Mouse (Mus musculus) intestine, embryonic 16.5 days (tissue): Measurements from ENCODE around the gene Zfp672. TPM values are rescaled to one million over a fixed set of nuclear protein-coding genes. Genes with fewer than 3 reads are reported as not detected.
A peak's percentile ranks its signal among the peaks of the same experiment; 100 is the strongest.

Experiments used
- ATAC-seq: fragments of 200-750 bp; cut with Nextera tagmentation; 2 replicates; pipeline ENCODE4 v1.8.0; 2017; ENCODE audit warnings: moderate TSS enrichment, moderate library complexity
- H3K27ac ChIP-seq: fragments of 300-500 bp; sonication (generic); 2 replicates; pipeline ENCODE4 v1.5.1; 2014; ENCODE audit warnings: mild to moderate bottlenecking, low read length
- H3K27me3 ChIP-seq: fragments of 300-500 bp; sonication (generic); replicated peaks from 2 replicates; pipeline ENCODE4 v1.6.1; 2014; ENCODE audit warnings: low read length, control low read depth, mixed read lengths; ENCODE audit not compliant: control insufficient read depth, insufficient read depth
- H3K36me3 ChIP-seq: fragments of 300-500 bp; sonication (generic); 2 replicates; pipeline ENCODE4 v1.6.1; 2014; ENCODE audit warnings: low read length, control low read depth; ENCODE audit not compliant: control insufficient read depth, insufficient read depth
- H3K4me1 ChIP-seq: fragments of 300-500 bp; sonication (generic); 2 replicates; pipeline ENCODE4 v1.6.1; 2014; ENCODE audit warnings: low read length, control low read depth, mixed read lengths; ENCODE audit not compliant: control insufficient read depth, insufficient read depth
- H3K4me2 ChIP-seq: fragments of 300-500 bp; sonication (generic); 2 replicates; pipeline ENCODE4 v1.6.1; 2014; ENCODE audit warnings: low read depth, low read length, control low read depth
- H3K4me3 ChIP-seq: fragments of 300-500 bp; sonication (generic); 2 replicates; pipeline ENCODE4 v1.5.1; 2014; ENCODE audit warnings: mild to moderate bottlenecking, low read length
- H3K9ac ChIP-seq: fragments of 300-500 bp; sonication (generic); 2 replicates; pipeline ENCODE4 v1.6.1; 2014; ENCODE audit warnings: low read depth, low read length
- H3K9me3 ChIP-seq: fragments of 300-500 bp; sonication (generic); 2 replicates; pipeline ENCODE4 v1.6.1; 2016; ENCODE audit warnings: low read length, control low read depth; ENCODE audit not compliant: control insufficient read depth
- WGBS: fragments of 180-500 bp; shearing (Covaris S2); extraction: QIAGEN DNeasy Blood & Tissue Kit; methylation state at CpG from one replicate; pipeline ENCODE4 v1.1.7; 2014; 5-methylcytosine and 5-hydroxymethylcytosine counted together
- polyA plus RNA-seq: library from polyadenylated mRNA; unstranded; fragments of >200 nt; fragmentation: Nextera tagmentation; extraction: Ambion mirVana; gene quantifications from 2 replicates; pipeline ENCODE4 v1.2.1, GENCODE M21; 2015

The Zfp672 gene
- polyA plus RNA-seq, 1 experiment from 2014 or later: 35.5 TPM

DNA sequence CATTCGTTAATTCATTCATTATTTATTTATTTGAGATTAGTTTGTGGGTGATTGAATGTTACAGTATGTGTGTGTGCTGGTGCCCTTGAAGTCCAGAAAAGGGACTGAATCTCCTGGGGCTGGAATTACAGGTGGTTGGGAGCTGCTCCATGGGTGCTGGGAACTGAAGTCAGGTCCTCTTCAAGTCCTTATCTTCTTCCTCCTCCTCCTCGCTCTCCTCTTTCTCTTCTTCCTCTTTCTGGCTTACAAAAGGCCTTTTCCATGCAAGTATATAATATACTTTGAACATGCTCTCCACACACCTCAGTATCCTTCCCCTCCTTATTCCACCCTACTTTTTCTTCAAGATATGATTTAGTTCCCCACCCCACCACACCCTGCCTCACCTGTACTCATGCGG lies 26.9 kb upstream of the Zfp672 start:
- WGBS: 83% methylated on average over 3 of the region's 3 CpGs
- no peak for ATAC-seq
- Histone ChIP-seq H3K9me3 (no peaks in the 10 kb centered on the region), H3K27me3 (no peaks in the 10 kb centered on the region), H3K4me3 (no peak overlapping the region), H3K4me1 (peaks cover 17% of the 10 kb centered on the region), H3K4me2 (no peak overlapping the region), H3K36me3 (no peaks in the 10 kb centered on the region), H3K9ac (no peak overlapping the region), H3K27ac (no peak overlapping the region)

DNA sequence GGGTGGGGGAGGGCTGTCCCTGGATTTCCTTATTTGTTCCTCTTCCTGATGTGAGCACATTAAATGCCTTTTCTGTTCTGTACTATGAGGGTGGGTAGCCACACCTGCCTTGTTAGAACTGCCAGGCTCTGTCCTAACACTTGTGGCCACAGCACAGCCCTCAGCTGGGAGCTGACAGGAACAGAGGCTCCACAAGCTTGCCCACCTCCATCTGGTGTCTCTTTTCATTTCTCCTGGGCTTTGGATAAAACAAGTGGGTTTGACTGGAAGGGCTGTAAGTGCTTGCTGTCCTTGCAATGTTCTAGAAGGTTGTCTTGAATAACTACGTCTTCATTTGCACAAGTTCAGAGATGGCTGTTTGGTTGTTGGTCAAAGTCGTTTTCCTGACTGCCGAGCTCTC lies 24.8 kb upstream of the Zfp672 start:
- Histone ChIP-seq H3K27ac (no peak overlapping the region), H3K9ac (no peak overlapping the region), H3K4me3 (no peak overlapping the region), H3K4me1 (peaks cover 11% of the 10 kb centered on the region; the same call in 1 of the 2 replicates), H3K27me3 (no peaks in the 10 kb centered on the region), H3K4me2 (no peak overlapping the region), H3K9me3 (no peaks in the 10 kb centered on the region), H3K36me3 (no peaks in the 10 kb centered on the region)
- WGBS: 58% methylated on average over 3 of the region's 3 CpGs
- no peak for ATAC-seq

DNA sequence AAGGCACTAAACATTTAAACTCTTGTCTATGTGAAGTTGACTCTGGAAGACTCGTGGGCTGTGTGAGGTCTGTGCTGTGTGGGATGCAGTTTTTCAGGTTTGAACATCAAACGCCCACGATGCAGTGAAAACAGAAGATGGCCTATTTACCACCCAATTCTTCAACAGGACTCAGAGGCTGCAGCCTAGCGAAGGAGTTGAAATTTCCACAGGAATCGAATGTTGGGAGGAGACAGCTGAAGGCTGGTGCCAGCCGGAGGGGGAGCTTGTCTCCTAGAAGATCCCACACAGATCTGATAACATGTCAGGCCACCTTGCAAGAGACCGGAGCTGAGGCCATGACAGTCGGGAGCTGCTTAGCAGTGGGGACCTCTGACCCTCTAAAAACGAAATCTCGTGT lies 24.3 kb upstream of the Zfp672 start:
- Histone ChIP-seq H3K9me3 (no peaks in the 10 kb centered on the region), H3K36me3 (no peaks in the 10 kb centered on the region), H3K27ac (no peak overlapping the region), H3K4me2 (no peak overlapping the region), H3K27me3 (no peaks in the 10 kb centered on the region), H3K4me1 (peaks cover 11% of the 10 kb centered on the region; the same call in 1 of the 2 replicates), H3K9ac (no peak overlapping the region), H3K4me3 (no peak overlapping the region)
- WGBS: 47% methylated on average over 10 of the region's 10 CpGs
- ATAC-seq: no peak

GRCm38 (mm10) chr11:58353709-58354108 lies 23.6 kb upstream of the Zfp672 start:
- Histone ChIP-seq H3K4me1 (peaks cover 9% of the 10 kb centered on the region; the same call in 1 of the 2 replicates), H3K9ac (no peak overlapping the region), H3K4me2 (no peak overlapping the region), H3K27ac (no peak overlapping the region; the same call in 1 of the 2 replicates), H3K4me3 (no peak overlapping the region), H3K9me3 (no peaks in the 10 kb centered on the region), H3K27me3 (no peaks in the 10 kb centered on the region), H3K36me3 (no peaks in the 10 kb centered on the region)
- WGBS: 62% methylated on average over 3 of the region's 3 CpGs
- ATAC-seq: no peak

GRCm38 (mm10) chr11:58352681-58353548 lies 22.8 kb upstream of the Zfp672 start:
- Histone ChIP-seq H3K9me3 (no peaks in the 10 kb centered on the region), H3K4me3 (no peak overlapping the region), H3K9ac (no peak overlapping the region), H3K27me3 (no peaks in the 10 kb centered on the region), H3K4me1 (peaks cover 5% of the 10 kb centered on the region; the same call in 1 of the 2 replicates), H3K4me2 (no peak overlapping the region), H3K36me3 (no peaks in the 10 kb centered on the region), H3K27ac (peak overlapping the region; percentile 54)
- 36% methylated on average over 7 of the region's 7 CpGs for WGBS
- peak; percentile 96 for ATAC-seq

- Histone ChIP-seq H3K4me2 (no peak overlapping the region), H3K4me3 (no peak overlapping the region), H3K27me3 (no peaks in the 10 kb centered on the region), H3K36me3 (no peaks in the 10 kb centered on the region), H3K4me1 (no peaks in the 10 kb centered on the region; the same call in 1 of the 2 replicates), H3K27ac (no peak overlapping the region), H3K9ac (no peak overlapping the region), H3K9me3 (no peaks in the 10 kb centered on the region)
- no peak for ATAC-seq
- WGBS: 71% methylated on average over 5 of the region's 5 CpGs
Observed at GRCm38 (mm10) chr11:58351179-58351578, 21.0 kb upstream of the Zfp672 start.

- H3K27me3 ChIP-seq: no peaks in the 10 kb centered on the region
- no peak for ATAC-seq
- no peaks in the 10 kb centered on the region for H3K9me3 ChIP-seq
- H3K27ac ChIP-seq: no peak overlapping the region
- WGBS: 84% methylated on average over 4 of the region's 4 CpGs
- no peak overlapping the region for H3K4me3 ChIP-seq
- no peak overlapping the region for H3K4me2 ChIP-seq
- H3K4me1 ChIP-seq: no peaks in the 10 kb centered on the region; the same call in 1 of the 2 replicates
- peaks cover 4% of the 10 kb centered on the region for H3K36me3 ChIP-seq
- H3K9ac ChIP-seq: no peak overlapping the region
Observed at GRCm38 (mm10) chr11:58350628-58351027, 20.5 kb upstream of the Zfp672 start.

DNA sequence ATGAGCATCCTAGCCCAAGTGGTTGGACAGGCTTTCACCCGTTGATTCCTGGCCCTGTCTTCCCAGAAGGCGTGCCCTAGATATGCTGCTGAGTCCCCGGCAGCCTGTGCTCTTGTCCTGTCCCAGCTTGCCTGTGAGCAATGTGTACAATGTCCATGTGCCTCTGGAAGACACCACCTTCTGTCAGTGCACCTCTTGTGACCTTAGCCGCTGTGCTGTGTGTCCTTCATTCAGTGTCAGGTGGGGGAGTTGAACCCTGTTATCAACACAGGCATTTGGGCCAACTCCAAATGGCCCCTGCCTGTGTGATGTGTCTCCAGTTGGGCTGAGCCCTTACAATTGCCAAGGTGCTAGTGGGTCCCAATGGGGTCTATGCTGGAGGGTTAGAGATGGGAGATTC lies 16.6 kb upstream of the Zfp672 start:
- no peak for ATAC-seq
- Histone ChIP-seq H3K9me3 (no peaks in the 10 kb centered on the region), H3K4me3 (no peak overlapping the region), H3K4me1 (no peaks in the 10 kb centered on the region), H3K27me3 (no peaks in the 10 kb centered on the region), H3K4me2 (no peak overlapping the region), H3K27ac (no peak overlapping the region), H3K36me3 (peaks cover 10% of the 10 kb centered on the region), H3K9ac (no peak overlapping the region)
- 79% methylated on average over 4 of the region's 4 CpGs for WGBS

- Histone ChIP-seq H3K27ac (no peak overlapping the region), H3K4me2 (no peak overlapping the region), H3K36me3 (peaks cover 21% of the 10 kb centered on the region), H3K9me3 (no peaks in the 10 kb centered on the region), H3K9ac (no peak overlapping the region), H3K4me1 (peaks cover 16% of the 10 kb centered on the region), H3K4me3 (no peak overlapping the region), H3K27me3 (no peaks in the 10 kb centered on the region)
- WGBS: 72% methylated on average over 3 of the region's 3 CpGs
- ATAC-seq: no peak
Observed at GRCm38 (mm10) chr11:58334746-58335145, 4.6 kb upstream of the Zfp672 start.
